Mouse (Mus musculus) hindbrain, embryonic 12.5 days (tissue): Measurements from ENCODE around the gene Pip5k1a. TPM values are rescaled to one million over a fixed set of nuclear protein-coding genes. Genes with fewer than 3 reads are reported as not detected.
"Not testable (repeated sequence)": the region's sequence is repeated elsewhere in the genome, so short reads cannot be mapped to it uniquely, and the experiment has no call there.

ENCODE experiments used
- ATAC-seq: fragments of 200-750 bp; cut with Nextera tagmentation; 2 replicates; pipeline ENCODE4 v1.8.0; 2017; ENCODE audit warnings: moderate TSS enrichment; ENCODE audit not compliant: low FRiP score
- H3K27ac ChIP-seq: fragments of 300-500 bp; sonication (generic); 2 replicates; pipeline ENCODE4 v1.5.1; 2016; ENCODE audit warnings: mild to moderate bottlenecking
- H3K27me3 ChIP-seq: fragments of 300-500 bp; sonication (generic); 2 replicates; pipeline ENCODE4 v1.6.1; 2016; ENCODE audit warnings: mild to moderate bottlenecking
- H3K36me3 ChIP-seq: fragments of 300-500 bp; sonication (generic); 2 replicates; pipeline ENCODE4 v1.6.1; 2016; ENCODE audit warnings: mild to moderate bottlenecking
- H3K4me1 ChIP-seq: fragments of 300-500 bp; sonication (generic); 2 replicates; pipeline ENCODE4 v1.6.1; 2016
- H3K4me2 ChIP-seq: fragments of 300-500 bp; sonication (generic); replicated peaks from 2 replicates; pipeline ENCODE4 v1.6.1; 2016; ENCODE audit warnings: mild to moderate bottlenecking
- H3K4me3 ChIP-seq: fragments of 300-500 bp; sonication (generic); 2 replicates; pipeline ENCODE4 v1.5.1; 2016; ENCODE audit warnings: mild to moderate bottlenecking
- H3K9ac ChIP-seq: fragments of 300-500 bp; sonication (generic); 2 replicates; pipeline ENCODE4 v1.6.1; 2016; ENCODE audit warnings: mild to moderate bottlenecking, moderate library complexity
- H3K9me3 ChIP-seq: fragments of 300-500 bp; sonication (generic); replicated peaks from 2 replicates; pipeline ENCODE4 v1.6.1; 2016; ENCODE audit warnings: mild to moderate bottlenecking
- WGBS: fragments of 180-500 bp; shearing (Covaris S2); methylation state at CpG from one replicate; pipeline ENCODE4 v1.1.7; 2016; 5-methylcytosine and 5-hydroxymethylcytosine counted together
- polyA plus RNA-seq: library from polyadenylated mRNA; unstranded; fragments of >200 nt; fragmentation: Nextera tagmentation; extraction: Ambion mirVana; gene quantifications from 2 replicates; pipeline ENCODE4 v1.2.1, GENCODE M21; 2016

Gene Pip5k1a
- polyA plus RNA-seq, 1 experiment from 2014 or later = 20.4 TPM

DNA sequence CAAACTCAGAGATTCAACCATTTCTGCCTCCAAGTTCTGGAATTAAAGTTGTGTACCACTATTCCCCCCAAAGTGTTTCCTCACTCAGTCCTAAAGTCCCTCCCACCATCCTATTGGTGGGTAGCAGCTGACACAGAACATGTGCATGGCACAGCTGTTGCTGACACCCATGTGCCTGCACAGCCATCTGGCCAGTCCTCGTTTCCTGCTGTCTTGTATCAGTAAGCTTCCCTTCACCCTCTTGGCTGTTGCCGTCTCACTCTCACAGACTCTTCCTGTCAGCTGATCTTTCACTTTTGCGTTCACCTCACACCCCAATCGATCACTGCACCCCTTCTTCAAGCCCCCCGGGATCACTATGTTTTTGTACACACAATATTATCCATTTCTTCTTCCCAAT, 79.0 kb downstream of the Pip5k1a start:
- ATAC-seq = peak; percentile 67; the same call in 1 of the 2 replicates
- H3K9me3 ChIP-seq = no peaks in the 10 kb centered on the region
- H3K4me2 ChIP-seq = no peak overlapping the region
- no peak overlapping the region for H3K27ac ChIP-seq
- H3K4me3 ChIP-seq = no peak overlapping the region
- no peaks in the 10 kb centered on the region for H3K27me3 ChIP-seq
- peaks cover 29% of the 10 kb centered on the region for H3K36me3 ChIP-seq
- 65% methylated on average over 5 of the region's 5 CpGs for WGBS
- peaks cover 13% of the 10 kb centered on the region for H3K4me1 ChIP-seq
- H3K9ac ChIP-seq = no peak overlapping the region

DNA sequence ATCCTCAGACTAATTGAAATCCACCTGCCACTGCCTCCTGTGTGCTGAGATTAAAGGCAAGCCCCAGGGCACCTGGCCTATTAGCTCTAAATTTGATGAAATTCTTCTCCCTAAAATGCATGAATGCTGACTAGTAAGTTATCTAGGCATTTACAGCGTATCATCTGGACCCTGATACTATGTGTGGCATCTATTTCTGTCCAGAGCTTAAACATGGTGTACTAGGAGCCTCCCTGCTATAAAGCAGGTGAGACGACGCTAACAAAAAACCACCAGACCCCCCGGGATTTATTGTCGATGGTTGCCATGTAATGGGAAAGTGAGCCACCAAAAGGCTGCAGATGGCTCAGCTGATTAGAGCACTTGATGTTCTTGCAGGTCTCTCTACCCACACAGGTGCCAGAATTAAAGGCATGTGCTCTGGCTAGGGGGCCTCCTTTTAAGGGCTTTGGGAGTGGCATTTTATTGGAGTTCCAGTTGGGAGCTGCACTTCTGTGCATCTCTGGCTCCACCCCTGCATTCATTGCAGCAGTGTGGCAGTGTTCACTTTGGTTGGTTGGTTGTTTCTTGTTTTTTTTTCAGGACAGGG, 79.6 kb downstream of the Pip5k1a start:
- no peaks in the 10 kb centered on the region for H3K27me3 ChIP-seq
- no peaks in the 10 kb centered on the region for H3K9me3 ChIP-seq
- ATAC-seq = no peak
- no peak overlapping the region for H3K4me2 ChIP-seq
- peaks cover 13% of the 10 kb centered on the region for H3K4me1 ChIP-seq
- H3K27ac ChIP-seq = no peak overlapping the region
- H3K9ac ChIP-seq = no peak overlapping the region
- H3K4me3 ChIP-seq = no peak overlapping the region
- WGBS = 67% methylated on average over 5 of the region's 5 CpGs
- H3K36me3 ChIP-seq = peaks cover 24% of the 10 kb centered on the region

DNA sequence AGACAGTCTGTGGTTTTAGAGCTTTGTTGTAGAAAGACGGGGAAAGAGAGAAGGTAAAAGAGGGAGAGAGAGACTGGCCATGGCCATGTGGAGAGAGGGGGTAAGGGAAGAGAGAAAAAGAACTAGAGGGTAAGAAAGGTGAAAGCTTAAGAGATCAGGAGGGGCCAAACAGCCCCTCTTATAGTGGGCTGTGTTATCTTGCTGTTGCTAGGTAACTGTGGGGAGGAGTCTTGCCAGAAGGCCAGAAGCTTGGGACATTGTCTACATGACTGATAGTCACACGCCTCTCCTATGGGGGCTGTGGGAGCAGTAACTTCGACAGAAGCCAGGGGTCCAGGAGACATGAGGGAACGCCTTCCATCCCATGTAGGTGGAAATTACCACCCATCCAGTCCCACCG, 81.5 kb downstream of the Pip5k1a start:
- ATAC-seq = 0 out of 2 replicates have a peak, but pooled peaks have one; percentile 7
- Histone ChIP-seq H3K4me1 (peaks cover 13% of the 10 kb centered on the region), H3K27ac (no peak overlapping the region), H3K4me3 (no peak overlapping the region), H3K27me3 (no peaks in the 10 kb centered on the region), H3K4me2 (no peak overlapping the region), H3K9me3 (no peaks in the 10 kb centered on the region), H3K36me3 (peaks cover 8% of the 10 kb centered on the region; the same call in 1 of the 2 replicates), H3K9ac (no peak overlapping the region)
- 55% methylated on average over 5 of the region's 5 CpGs for WGBS

DNA sequence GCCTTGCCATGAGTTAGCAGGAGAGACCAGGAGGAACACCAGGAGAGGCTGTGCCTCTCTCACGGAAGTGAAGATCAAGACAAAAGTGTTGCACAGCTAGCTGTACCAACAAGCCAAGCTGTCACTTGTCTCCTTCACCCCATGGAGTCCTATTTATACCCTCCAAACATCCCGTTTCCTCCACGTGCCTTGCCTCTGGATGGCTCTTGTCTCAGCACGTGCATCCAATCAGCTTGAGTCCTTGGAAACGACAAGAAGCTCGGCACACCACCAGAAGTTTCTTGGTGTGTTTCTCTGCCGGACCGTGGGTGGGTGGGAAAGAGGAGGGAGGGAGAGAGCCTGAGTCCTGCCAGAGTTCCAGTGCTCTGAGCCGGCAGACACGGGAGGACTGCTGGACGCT, 82.2 kb downstream of the Pip5k1a start:
- H3K36me3 ChIP-seq = 0 out of 2 replicates have a peak, but pooled peaks cover 2% of the 10 kb centered on the region
- no peaks in the 10 kb centered on the region for H3K9me3 ChIP-seq
- H3K27ac ChIP-seq = no peak overlapping the region
- ATAC-seq = 0 out of 2 replicates have a peak, but pooled peaks have one; percentile 11
- peaks cover 13% of the 10 kb centered on the region for H3K4me1 ChIP-seq
- H3K9ac ChIP-seq = no peak overlapping the region
- H3K4me2 ChIP-seq = no peak overlapping the region
- WGBS = 26% methylated on average over 11 of the region's 11 CpGs
- no peaks in the 10 kb centered on the region for H3K27me3 ChIP-seq
- H3K4me3 ChIP-seq = no peak overlapping the region

DNA sequence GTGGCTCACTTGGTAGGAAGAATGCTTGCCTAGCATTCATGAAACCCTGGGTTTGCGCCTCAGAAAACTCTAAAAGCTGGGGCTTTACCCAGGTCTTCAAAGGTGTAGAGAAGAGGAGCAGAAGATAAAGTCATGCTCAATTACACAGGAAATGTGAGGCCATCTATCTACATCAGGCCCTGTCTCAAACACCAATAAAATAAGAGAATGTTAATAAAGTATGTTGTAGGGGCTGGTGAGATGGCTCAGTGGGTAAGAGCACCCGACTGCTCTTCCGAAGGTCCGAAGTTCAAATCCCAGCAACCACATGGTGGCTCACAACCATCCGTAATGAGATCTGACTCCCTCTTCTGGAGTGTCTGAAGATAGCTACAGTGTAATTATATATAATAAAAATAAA, 85.8 kb downstream of the Pip5k1a start:
- H3K9me3 ChIP-seq, H3K27me3 ChIP-seq, H3K4me2 ChIP-seq, H3K4me3 ChIP-seq, ATAC-seq, H3K27ac ChIP-seq, H3K9ac ChIP-seq, H3K36me3 ChIP-seq: not testable (repeated sequence)
- 97% methylated on average over 5 of the region's 5 CpGs for WGBS
- peaks cover 17% of the 10 kb centered on the region for H3K4me1 ChIP-seq

DNA sequence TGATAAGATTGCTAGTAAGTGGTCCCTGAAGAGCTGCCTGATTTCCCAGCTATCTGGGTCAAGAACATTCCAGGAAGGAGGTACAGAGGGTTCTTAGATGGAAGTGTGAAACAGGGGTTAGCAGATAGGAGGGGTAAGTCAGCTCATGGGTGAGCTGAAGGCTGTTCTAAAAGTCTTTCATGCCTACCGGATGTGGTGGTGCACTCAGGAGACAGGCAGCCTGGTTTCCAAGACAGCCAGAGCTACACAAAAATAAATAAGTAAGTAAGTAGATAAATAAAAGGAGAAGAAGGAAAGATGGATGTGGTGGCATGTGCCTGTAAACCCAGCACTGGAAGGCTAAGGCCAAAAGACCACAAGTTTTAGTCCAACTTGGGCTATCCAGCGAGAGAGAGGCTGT, 88.0 kb downstream of the Pip5k1a start:
- Histone ChIP-seq H3K4me1 (peaks cover 16% of the 10 kb centered on the region), H3K36me3 (no peaks in the 10 kb centered on the region), H3K9me3 (no peaks in the 10 kb centered on the region), H3K4me2 (no peak overlapping the region), H3K9ac (no peak overlapping the region), H3K4me3 (no peak overlapping the region), H3K27ac (no peak overlapping the region), H3K27me3 (no peaks in the 10 kb centered on the region)
- no peak for ATAC-seq
- 84% methylated on average over 2 of the region's 2 CpGs for WGBS

DNA sequence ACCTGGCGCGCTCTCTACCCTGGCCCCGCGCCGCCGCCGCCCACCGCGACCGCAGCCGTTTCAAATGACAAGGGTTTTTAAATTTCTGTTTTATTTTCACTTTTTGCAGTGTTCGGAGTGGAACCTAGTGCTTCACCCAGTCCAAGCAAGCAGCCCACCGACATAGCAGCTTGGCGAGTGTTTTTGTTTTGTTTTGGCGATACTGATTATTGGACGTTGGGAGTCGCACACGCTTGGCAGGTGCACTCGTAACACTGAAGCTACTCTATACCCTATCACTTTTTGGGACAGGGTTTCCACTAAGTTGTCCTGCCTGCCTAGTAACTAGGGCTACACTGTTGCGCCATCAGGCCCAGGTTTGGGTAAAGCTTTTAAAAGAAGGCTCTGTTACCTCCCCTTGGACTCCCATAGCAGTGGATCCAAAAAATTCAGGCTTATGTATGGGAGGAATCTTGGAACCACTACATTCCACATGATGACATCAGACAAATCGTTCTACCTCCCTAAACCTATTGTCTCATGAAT, 90.1 kb downstream of the Pip5k1a start:
- Histone ChIP-seq H3K9ac (peak overlapping the region; percentile 57), H3K4me1 (peaks cover 24% of the 10 kb centered on the region), H3K9me3 (no peaks in the 10 kb centered on the region), H3K4me2 (peak overlapping the region; percentile 84), H3K36me3 (peaks cover 7% of the 10 kb centered on the region), H3K27ac (peak overlapping the region; percentile 94), H3K4me3 (peak overlapping the region; percentile 77), H3K27me3 (no peaks in the 10 kb centered on the region)
- ATAC-seq = no peak
- WGBS = 5% methylated on average over 21 of the region's 21 CpGs

DNA sequence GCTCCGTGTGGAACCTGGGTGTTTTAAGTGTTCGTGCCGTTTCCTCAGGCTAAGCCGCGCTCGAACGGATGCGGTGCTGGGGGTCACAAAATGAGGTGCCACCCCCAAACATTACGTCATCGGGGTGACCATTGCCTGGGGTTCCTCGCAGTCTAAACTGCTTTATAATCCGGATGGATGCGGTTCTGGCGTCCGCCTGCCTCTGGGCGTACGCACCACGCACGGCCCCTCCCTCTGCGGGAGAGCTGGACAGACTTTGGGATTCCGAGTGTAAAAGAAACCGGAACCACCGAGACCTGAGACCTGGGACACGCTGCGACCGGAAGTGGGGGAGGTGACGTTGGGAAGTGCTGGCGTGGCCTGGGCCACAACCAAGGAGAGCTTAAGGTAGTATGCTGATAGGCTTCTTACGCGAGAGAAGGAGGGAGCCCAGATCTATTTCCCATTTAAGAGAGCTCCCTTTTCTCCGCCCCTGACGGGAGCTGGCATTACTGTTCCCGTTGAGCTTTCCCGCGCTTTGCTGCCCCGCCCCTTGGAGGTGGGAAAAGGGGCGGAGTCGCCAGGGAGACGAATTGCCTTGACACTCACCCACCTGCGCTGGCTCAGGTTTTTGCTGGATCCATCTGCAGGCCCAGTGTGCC, 90.7 kb downstream of the Pip5k1a start:
- WGBS = under 1% methylated on average over 40 of the region's 40 CpGs
- Histone ChIP-seq H3K4me3 (peak overlapping the region; percentile 77), H3K36me3 (peaks cover 13% of the 10 kb centered on the region), H3K9ac (peak overlapping the region; percentile 57), H3K4me1 (peaks cover 24% of the 10 kb centered on the region), H3K27me3 (no peaks in the 10 kb centered on the region), H3K9me3 (no peaks in the 10 kb centered on the region), H3K27ac (peak overlapping the region; percentile 94), H3K4me2 (peak overlapping the region; percentile 84)
- ATAC-seq = peak; percentile 66

DNA sequence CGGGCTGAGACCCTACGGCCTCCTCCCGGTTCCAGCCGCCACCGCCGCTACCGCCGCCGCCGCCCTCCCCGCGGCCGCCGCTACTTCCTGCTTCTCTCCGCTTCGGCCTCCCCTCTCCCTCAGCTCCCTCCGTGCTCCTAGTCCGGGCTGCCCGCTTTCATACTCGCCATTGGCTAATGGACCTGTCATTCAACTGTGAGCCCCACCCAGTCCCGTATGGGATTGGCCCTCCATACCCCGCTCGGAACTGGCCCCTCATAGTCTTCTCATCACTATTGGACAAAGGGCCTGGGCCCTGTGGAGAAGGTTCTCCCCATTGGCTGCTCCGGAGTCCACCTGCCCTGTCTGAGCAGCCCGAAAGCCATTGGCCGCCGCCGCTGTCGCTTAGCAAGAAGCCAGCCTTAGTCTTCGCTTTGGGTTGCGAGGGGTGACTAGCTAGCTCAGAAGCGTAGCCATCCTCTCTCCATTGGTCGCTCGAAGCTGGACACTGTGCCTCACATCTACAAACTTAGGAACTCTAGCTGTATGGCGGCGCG, 91.3 kb downstream of the Pip5k1a start, which contains the start of gene Zfp687:
TSS of gene Zfp687 (minus strand) at position 112 of the 536 bp plus-strand sequence.
- Histone ChIP-seq H3K9me3 (no peaks in the 10 kb centered on the region), H3K4me2 (peak within 1 kb of the TSS; percentile 94), H3K4me3 (peak within 1 kb of the TSS; percentile 77), H3K27me3 (no peaks in the 10 kb centered on the region), H3K9ac (peak within 1 kb of the TSS; percentile 82), H3K4me1 (peaks cover 24% of the 10 kb centered on the region), H3K27ac (peak within 1 kb of the TSS; percentile 94), H3K36me3 (peaks cover 19% of the 10 kb centered on the region)
- ATAC-seq = peak; percentile 99
- under 1% methylated on average over 26 of the region's 37 CpGs for WGBS

DNA sequence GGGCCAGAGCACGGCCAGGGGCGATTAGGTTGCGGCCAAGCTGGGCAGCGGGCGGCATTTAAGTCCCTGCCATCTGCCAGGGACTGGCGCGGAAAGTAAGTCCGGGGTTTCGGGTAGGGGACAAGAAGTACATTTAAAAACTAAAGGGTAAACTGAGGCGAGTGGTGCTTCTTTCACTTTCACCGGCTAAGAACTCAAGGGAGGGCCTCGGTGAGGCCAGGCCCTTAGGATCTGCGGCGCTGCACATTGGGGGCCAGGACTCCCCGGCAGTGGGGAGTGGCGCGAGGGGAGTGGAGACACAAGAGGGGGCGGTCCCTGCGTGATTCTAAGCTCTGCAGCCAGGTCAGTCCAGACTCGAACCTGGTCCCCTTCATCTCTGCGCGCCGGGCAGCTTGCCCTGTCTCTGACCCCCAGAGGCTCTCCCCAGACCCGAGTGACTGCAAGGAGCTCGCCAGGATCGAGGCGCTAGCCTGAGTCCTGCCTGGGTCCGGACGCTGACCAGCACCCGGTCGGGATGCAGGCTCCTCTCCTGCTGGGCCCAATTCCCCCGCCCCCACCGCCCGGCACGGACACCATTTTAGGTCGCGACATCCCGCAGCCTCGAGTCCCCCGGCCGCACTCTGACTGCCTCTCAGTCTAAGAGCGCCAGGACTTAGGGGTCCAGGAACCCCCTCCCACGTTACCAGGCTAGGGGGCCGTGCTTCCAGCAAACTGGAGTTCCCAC, 92.1 kb downstream of the Pip5k1a start:
- H3K4me3 ChIP-seq = peak overlapping the region; percentile 77
- H3K4me2 ChIP-seq = peak overlapping the region; percentile 94
- WGBS = under 1% methylated on average over 44 of the region's 44 CpGs
- H3K9me3 ChIP-seq = no peaks in the 10 kb centered on the region
- peak overlapping the region; percentile 82 for H3K9ac ChIP-seq
- peaks cover 24% of the 10 kb centered on the region for H3K4me1 ChIP-seq
- peaks cover 27% of the 10 kb centered on the region for H3K36me3 ChIP-seq
- no peaks in the 10 kb centered on the region for H3K27me3 ChIP-seq
- ATAC-seq = peak; percentile 32
- H3K27ac ChIP-seq = peak overlapping the region; percentile 69

DNA sequence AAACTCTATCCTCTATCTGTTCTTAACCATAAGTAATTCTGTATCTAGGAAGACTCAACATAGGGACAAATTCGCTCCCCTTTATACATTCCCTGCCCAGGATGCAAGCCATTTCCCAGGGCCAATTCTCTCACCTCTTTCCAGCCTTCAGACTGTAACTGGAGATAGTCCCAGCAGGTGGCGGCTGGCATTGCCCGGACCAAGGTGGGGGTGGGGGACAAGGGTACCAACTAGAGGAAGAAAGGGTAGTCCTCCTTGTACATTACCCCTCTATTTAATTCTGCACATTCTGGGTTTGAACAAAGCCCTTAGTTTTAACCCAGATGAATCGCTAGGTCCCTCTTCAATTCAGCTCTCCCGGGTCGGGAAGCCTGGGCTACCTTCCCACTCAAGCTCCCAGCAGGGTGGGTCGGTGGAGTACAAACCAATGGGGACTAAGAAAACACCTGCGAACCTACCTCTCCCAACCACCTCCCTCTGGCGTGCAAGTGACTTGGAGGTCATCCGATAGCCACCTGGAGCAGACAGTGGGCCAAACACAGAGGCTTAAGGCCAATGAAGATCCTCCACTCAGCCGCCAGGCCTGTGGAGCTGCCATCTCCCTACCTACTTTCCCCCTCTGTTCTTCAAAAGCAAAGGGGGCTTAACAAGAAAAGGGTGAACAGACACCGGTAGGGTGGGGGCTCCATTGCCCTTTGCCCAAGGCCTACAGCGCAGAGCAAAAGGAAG, 92.9 kb downstream of the Pip5k1a start:
- Histone ChIP-seq H3K27me3 (no peaks in the 10 kb centered on the region), H3K4me3 (peak overlapping the region; percentile 77), H3K9ac (peak overlapping the region; percentile 82), H3K4me2 (peak overlapping the region; percentile 94), H3K36me3 (peaks cover 34% of the 10 kb centered on the region), H3K9me3 (no peaks in the 10 kb centered on the region), H3K27ac (no peak overlapping the region), H3K4me1 (peaks cover 24% of the 10 kb centered on the region)
- WGBS = 15% methylated on average over 13 of the region's 13 CpGs
- ATAC-seq = no peak
